Mouse (Mus musculus): Measurements from ENCODE around the gene Arxes1.

- TF ChIP-seq POLR2A (IDR thresholded peaks at IDR 0.05; ENCODE audit: control insufficient read depth, low read depth, low read length) (no peak), CTCF (IDR thresholded peaks at IDR 0.05; ENCODE audit: control insufficient read depth, insufficient read depth, insufficient replicate concordance, low read depth, low read length) (no peak)
Observed at GRCm38 (mm10) chrX:135984539-135985260, 48.5 kb upstream of the Arxes1 start.

Data from testis, adult 2 months (tissue).